Mouse (Mus musculus) G1E (cell line): ENCODE measurements around the gene Cetn3.

Source experiments
- CTCF ChIP-seq: IDR thresholded peaks from 2 replicates; pipeline ENCODE4 v1.5.1; 2012; ENCODE audit warnings: low read depth, low read length, inconsistent platforms, mixed read lengths
- GATA1 ChIP-seq: IDR thresholded peaks from 2 replicates; pipeline ENCODE4 v1.6.1; 2012; ENCODE audit warnings: borderline replicate concordance, low read length, inconsistent platforms, mixed read lengths
- GATA2 ChIP-seq: IDR thresholded peaks from 2 replicates; pipeline ENCODE4 v1.6.1; 2012; ENCODE audit warnings: low read depth, low read length, inconsistent platforms, borderline replicate concordance
- TAL1 ChIP-seq: conservative IDR thresholded peaks from 2 replicates; pipeline ENCODE4 v1.6.1; 2012; ENCODE audit warnings: low read depth, low read length, inconsistent platforms, mixed read lengths

- no peak for TF ChIP-seq CTCF
- TF ChIP-seq TAL1, result no peak
- TF ChIP-seq GATA2, result no peak
- TF ChIP-seq GATA1, result no peak
Observed at GRCm38 (mm10) chr13:81767038-81767659, 15.7 kb upstream of the Cetn3 start.
